Mouse (Mus musculus) B cell, adult 2 months (primary cell): ENCODE data around the gene Cwh43.

Experiments
- DNase-seq, 2 experiments: peaks; one replicate each; pipeline ENCODE4 v3.0.0; 2022

Gene Cwh43

DNA sequence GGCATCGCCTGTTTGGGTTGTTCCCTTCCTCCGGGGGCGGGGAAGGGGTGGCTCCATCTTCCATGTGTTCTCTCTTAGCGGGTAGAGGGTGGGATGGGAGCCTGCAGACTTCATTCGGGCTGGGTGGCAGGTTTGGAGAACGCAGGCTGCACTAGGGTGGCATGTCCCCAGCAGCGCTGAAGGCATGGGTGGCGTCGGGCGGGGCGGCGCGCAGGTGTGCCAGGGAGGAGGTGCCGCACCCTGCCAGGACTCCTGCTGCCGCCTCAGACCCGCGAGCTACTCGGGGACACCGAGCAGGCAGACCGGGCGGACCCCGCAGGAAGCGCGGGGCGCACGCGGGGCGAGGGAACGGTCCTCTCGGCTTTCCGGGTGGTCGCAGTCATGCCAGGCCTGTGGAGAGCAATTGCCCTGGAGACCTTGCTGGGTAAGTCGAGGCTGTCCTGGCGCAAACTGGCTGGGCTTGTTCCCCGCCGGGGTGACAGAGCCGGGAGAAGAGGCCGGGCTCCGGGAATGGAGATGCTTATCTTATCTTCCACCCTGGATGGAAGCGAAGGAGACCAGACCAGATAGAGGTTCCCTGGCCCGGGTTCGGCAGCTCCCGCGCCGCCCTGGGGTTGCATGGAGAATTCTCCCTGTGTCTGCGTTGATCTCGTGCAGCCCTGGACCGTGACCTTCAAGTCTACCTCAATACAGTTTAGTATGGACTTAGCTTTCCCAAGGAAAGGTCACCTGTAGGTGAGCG is at the start of gene Cwh43:
TSS of gene Cwh43 (plus strand) at position 95 of the 742 bp plus-strand sequence.
- no peak for DNase-seq

DNA sequence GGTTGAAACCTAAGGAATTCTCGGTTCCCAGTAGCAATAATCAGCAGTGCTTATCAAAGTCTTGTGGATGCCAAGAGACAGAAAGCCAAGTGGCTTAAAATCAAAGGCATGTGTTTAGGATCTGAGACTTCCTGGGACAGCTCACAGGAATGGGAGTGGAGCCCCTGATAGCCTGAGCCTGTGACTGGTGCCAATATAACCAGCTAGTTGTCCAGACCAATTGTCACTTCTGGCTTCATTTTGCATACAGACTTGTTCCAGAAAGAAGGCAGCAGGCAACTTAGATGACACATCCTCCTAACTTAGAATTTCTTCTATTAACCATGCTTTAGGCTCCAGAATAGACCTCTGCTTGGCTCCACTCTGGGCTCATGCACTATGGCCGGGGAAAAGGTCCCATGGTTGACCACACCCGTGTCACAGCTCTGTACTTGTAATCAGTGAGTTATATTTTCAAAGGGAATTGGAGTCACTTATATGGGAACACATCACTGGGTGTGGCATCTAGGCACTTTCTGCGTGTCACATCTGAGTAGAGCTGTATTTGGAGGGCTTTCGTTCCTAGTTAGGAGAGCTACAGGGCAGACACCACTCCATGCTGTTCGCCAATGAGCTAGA is 46.6 kb upstream of the Cwh43 start:
- DNase-seq, result no peak

DNA sequence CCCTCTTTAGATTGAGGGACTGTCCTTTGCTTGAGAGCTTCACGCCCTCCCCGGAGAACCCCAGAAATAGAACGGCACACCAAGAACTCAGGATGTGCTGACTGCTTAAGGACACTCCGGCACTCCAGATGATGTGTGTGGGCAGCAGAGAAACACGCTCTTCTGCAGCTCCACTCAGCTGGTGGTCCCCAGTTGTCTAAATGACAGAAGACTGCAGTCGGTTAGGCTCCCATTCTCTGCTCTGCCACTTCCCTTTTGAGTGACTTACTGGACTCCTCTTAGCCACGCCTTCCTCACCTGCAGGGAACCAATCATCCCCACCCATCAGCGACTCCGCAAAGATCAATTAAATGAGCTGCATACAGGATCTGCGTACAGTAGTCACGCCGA is 46.1 kb upstream of the Cwh43 start:
- no peak for DNase-seq

DNA sequence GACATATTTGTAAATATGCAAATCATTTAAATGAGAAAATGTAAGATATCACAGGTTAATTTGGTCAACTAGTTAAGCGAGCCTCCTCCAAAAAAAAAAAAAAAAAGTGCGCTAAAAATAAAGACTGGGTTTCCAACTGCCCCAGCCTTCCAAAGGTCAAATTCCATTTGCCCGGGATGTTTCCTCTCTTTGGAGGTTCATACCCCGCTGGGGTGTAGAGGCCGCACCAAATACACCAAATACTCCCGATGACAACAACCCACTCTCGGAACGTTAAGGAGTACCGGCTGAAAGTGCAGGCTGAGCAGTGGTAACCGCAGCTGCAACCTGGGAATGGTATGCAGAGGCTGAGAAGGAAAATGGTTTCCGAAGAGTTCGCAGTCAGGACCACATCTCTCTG is 45.6 kb upstream of the Cwh43 start:
- no peak for DNase-seq

DNA sequence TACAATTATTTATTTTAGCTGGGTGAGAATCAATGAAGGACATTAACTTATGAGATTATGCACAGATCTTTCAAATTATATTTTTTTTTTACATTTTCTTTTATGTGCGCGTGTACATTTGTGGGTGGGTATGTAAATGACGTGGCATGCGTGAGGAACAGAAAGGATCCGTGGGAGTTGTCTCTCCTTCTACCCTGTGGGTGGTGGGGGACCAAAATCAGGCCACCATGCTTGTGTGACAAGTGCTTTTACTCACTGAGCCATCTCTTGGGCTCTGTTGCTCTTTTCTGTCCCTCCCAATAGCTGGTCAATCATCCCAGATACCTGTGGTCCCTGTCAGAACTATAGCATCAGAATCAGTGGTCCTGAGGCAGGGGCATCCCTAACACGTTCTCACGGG is 43.5 kb upstream of the Cwh43 start:
- DNase-seq, result no peak

DNA sequence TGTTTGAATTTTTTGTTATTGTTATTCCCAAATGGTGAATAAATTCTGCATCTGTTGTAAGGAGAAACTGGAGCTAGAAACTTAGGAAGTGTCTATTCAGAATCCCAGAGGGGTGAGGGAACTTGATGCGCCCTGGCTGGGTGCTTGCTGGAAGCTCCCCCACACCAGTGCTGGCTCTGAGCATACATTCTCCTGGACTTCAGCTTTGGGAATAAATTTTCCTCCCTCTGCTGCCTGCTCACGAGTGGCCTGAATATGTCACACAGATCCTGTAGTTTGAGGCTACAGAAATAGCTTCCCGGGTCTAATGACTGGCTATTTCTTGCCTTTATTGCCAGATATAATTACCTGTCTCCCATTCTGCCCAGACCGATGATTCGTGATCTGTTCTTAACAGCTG is 43.1 kb upstream of the Cwh43 start:
- DNase-seq, result no peak

DNA sequence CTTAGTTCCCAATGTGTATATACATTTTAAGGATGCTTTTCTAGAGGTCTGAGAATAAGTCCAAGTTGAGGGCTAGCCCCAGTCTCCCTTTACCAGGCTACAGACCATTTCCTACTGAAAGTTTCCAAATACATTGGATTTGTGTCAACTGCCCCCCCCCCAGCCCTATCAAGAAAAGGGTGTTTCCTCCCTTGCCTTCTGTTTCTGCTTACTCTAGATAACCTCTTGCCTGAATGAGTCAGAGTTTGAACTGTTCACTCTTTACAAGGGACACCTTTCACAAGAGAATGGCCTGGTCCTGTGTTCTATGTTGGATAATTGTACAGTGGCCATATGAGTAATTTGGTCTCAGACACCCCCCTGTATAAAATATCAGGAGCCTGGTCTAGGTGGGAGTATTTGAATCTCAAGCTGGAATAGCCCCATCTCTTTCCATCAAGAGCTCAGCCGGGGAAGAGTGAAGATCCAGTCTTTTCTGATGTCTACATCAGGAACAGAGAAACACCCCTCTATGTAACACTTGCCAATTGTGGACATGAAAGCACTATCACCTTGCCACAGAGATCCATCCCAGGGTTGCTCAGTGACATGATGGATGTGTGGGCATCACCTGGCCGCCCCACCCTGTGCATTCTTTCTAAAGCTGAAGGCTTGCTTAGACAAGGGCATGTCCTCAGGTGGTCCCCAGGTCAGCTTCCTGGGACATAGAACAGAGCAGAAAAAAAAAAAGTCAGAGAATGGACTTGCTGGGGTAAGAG is 41.6 kb upstream of the Cwh43 start:
- DNase-seq, result no peak

DNA sequence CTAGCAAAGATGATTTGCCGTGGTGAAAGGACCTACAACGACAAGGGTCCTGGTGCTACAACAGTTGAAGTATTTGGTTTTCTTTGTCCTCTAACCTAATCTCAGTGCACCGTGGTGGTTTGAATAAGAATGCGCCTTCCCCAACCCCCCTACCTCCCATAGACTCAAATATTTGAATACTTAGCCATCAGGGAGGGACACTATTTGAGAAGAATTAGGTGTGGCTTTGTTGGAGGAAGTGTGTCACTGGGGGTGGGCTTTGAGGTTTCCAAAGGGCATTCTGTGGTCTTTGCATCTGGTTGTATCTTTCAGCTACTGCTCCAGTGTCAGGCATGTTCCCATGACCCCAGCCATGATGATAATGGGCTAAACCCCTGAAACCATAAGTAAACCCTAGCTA is 38.0 kb upstream of the Cwh43 start:
- DNase-seq, result no peak

DNA sequence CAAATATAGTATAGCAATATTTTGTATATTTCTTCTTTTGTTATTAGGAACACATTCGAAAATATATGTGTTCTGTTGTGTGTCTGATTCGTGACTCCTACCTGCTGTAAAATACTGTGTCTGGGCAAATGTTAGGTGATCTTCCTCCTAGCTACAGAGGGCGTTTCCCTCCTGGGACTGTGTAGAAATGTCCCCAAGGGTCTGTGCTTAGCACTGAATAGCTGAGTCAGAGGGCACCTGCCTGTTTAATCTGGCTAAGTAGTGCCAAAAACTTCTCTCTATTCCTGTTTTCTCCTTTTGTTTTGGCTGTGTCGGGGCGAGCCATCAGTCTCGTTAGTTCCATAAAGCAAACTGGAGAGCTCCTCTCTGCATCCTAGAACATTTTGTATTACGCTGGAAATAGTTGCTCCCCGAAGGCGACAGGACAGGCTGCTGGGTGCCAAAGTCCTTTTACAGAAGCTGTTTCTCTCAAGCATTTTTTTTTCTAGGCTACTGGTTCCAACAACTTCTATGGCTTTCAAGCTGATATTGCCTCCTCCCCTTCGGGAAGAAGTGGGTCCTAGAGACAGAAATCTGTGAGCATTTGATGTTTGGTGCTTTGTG is 36.9 kb upstream of the Cwh43 start:
- DNase-seq, result no peak

DNA sequence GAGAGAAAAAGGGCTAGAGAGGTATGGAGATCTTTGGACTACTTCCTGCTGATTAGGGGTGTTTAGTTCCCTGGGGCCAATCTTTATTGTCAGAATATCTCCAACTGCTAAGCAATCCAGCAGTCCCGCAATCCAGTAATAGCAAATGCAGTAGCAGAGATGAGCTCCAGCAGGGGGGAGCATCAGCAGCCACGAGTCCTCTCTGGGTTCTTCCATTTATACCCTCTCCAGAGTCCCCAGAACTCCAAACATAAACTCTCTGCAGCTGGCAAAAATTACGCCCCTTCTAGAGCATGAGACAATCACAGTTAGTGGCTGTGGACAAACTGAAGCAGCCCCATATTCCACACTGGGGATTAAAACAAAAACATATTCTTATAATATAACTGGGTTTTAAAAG is 36.1 kb upstream of the Cwh43 start:
- DNase-seq, result no peak

DNA sequence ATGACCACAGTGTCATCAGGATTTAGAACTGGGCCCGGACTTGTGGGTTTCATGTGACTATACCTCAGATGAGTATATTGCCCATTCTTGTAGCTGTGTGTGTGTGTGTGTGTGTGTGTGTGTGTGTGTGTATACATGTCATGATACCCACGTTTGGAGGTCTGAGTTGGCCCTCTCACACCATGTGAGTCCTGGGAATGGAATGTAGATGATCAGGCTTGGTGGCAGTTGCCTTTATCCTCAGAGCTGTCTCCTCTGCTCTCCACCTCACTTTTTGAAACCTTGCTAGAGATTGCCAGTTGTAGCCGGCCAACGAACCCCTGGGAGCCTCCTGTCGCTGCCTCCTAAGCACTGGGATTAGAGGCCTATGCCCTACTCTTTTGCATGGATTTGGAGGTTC is 33.3 kb upstream of the Cwh43 start:
- DNase-seq, result no peak

DNA sequence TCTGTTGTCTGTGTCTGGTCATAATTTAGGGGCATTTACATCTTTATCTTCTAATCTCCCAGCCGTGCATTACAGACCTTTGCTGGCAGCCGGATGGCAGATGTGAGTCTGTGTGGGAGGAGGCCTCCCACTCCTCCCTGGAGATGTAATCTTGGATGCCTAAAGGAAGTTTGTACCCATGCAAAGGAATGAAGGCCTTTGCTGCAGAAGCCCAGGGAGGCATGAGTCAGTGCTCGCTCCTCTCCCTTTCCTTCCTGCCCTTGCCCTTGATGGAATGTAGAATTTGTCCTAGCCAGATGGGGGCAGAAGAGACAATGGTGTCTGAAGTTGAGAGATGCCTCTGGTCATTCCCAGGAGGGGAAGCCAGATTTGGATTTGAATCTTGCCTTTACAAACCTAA is 32.7 kb upstream of the Cwh43 start:
- DNase-seq, result no peak

DNA sequence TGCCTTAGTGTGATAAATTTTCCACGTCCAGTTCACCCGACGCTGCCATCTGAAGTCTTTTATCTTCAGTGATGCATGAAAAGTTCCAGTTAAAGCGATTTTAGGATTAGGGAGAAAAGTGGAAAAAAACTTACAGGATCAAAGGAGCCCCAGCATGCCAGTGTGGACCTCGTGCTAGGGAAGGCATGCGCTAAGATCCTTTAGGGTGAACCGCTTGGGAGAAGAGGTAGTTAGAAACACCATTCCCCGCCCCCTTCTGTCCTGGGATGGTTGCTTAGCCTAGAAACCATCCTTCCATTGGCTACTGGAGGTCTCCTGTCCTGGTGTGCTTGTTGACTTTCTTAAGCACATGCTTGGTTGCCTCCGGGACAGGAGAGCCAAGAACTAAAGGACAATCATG is 29.8 kb upstream of the Cwh43 start:
- no peak for DNase-seq

DNA sequence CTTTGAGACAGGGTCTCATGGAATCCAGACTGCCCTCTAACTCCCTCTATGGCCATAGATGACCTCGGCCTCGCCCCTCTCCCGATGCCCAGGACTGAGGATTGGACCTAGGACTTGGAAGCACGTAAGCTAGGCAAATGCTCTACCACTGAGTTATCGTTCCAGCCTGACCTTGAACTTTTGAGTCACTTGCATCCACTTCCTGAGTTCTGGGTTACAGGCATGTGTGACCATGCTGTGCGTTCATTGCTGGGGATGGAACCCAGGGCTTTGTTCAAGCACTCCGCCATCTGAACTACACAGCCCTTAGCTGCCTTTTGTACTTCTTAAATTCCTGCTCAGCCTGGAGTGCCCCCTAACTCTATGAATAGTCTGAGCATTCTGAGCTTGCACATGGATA is 29.4 kb upstream of the Cwh43 start:
- no peak for DNase-seq

DNA sequence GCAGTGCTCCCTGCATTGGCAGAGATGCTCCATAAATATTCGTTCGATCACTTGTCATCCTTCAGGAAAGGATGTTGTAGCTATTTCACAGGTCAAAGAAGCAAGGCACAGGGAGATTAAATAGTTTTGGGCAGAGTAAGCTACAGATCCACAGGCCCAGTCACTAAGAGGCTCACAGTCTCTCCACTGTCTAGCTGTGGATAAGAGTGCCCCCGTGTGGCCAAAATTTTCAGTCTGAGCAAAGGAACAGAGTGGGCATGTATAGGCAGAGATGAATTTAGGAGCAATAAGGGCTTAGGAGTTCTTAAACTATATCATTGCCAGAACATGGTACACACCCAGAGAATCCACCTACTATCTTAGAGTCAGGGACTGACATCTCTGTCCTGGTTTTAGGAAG is 26.0 kb upstream of the Cwh43 start:
- DNase-seq, result peak; percentile 81 to 82

DNA sequence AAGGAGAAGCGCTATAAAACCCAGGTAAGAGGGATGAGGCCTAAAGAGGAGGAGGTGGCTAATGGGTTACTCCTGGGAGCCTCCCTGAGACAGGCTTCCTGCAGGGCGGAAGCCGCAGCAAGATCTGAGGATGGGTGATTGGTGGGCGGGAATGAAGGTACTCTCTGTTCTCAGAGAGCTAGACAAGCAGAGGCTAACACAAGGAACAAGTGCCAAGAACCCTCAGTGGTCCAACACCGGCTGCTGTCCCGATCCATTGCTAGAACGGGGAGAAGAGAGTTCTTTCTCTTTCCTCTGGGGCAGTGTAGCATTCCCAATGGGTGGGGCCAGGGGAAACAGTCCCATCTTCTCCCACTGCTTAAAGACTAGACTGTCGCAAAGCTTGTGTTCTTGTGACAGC is 25.0 kb upstream of the Cwh43 start:
- DNase-seq, result no peak

DNA sequence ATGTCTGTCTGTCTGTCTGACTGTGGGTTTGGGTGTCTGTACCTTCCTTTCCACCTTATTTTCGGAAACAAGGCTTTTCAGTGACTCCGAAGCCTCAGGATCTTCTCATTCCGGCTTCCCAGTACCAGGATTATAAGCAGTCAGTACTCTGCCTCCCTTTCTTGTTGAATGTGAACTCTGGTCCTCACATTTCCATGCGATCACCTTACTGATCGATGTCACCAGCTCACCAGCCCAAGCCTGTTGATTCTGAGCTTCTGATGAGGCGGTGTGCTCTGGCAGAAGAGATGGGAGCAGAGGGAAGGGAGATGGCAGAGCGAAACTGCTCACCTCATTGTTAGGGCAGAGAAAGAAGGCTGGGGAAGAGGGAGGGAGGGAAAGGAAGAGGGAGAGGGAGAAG is 24.4 kb upstream of the Cwh43 start:
- DNase-seq, result no peak

DNA sequence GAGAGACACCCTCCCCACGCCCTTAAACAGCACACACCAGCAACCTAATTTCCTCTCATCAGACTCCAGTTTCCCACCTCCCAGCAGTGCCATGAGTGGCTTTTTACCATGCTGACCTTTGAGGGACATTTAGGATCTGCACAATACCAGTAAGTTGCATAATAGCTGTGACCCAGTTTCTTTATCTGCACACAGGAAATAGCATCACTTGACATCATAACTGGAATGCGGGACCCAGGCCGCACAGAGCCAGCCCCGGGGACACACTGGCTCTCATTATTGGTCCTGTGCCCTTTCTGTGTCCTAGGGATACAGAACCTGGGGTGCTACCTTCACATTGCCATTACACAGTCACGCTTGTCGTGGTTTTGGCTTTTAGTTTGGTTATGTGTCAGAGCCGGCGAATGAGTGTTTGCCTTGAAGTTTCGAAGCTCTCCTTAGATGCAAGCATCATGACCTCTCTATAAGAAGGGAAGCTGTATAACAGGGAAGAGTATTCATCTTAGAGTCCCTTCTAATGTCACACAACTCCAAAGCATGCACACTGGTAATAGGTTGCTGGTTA is 23.8 kb upstream of the Cwh43 start:
- DNase-seq, result no peak

DNA sequence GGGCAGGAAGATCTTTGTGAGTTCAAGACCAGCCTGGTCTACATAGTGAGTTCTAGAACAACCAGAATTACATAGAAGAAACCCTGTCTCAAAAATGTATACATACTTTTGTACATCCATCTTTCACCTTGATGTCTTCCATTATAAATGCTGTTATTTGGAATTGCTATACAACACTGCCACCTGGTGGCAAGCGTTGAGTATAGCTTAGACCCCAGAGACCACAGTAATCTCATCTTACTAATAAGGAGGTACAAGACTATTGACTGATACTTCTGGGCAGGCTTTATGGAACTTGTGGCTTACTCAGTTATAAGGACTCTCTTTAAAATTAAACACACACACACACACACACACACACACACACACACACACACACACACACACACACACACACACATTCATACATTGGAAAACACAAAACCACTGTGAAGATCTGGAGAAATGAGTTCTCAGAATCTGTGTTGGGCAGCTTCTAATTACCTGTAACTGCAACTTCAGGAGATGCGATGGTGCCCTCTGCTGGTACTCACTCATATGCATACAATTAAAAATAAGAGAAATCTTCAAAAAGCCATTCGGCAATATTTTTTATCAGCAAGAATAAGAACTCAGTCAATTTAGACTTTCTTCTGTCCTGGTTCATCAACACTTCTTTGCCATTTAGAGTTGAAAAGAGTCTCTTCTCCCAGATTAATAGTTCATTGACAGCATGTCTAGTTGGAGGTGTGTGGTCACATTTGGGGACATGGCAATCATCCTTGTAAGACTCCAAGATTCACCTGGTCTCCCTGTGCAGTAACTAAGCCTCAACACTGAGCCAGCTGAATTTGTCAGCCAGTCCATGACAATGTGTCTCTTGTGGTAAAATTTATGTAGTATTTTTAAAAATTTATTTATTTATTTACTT is 22.9 kb upstream of the Cwh43 start:
- DNase-seq, result peak; percentile 80

DNA sequence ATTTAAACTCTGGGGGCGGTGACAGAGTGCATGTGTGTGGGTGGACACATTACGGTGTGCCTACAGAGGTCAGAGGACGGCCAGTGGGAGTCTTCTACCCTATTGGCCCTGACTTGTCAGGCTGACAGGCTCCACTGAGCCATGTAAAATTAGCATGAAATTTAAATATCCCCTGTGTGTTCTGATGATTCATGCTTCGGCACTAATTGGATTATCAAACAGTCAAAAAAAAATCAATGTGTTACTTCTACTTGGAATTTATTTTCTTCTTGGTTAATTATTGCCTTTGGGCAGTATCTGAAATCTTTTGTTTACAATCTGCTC is 22.3 kb upstream of the Cwh43 start:
- no peak for DNase-seq

DNA sequence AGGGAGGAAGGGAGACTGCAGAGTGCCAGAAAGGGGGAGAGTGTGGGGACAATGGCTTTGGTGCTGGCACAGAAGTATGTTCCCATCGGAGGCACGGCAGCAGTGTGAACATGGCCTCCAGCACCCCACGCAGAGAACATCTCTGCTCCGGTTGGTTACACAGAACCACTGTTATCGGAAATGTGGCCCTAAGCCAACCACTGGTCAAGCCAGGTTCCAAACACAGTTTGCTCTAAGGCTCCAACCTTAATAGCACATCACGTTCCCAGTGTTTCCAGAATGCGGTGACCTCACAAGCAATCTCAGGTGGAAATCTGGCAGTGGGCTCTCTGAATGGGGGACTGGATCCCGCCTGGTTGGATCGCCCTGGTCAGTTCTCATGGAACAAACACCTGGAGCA is 12.8 kb upstream of the Cwh43 start:
- no peak for DNase-seq

DNA sequence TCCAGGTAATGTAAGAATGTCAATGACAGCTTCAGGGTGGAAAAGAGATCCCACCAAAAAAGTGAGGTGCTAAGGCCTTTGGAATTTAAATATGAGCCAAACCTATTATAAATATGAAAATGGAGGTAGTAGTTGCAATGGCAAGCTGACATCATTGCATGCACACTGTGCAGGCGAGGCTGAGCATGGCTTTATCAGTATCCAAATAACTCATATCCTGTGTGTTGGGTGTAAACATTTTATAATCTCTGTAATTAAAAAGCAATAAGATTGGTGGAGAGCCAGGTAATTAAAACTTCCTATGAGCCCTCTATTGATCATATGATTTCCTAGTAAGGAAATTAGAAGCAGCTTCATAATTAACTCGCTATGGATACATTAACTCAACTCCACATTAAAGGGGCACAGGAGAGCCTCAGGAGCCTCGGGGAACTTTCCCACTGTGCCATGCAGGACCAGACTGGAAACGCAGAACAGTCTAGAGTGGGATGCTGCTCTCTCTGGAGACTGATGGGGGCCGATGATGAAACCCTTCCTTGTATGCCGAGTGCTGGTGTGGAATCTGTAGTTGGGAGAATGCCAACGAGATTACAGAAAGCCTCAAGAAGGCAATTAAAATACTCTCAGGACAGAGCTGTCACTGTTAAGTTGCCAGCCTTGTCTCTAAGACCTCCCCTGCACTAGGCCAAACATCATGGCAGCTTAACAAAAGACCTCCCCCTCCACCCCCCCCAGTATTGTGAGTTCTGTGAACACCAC is 5.9 kb upstream of the Cwh43 start:
- no peak for DNase-seq
